Mouse (Mus musculus) T-cell, adult 2 months (primary cell): ENCODE results near the gene Myrf.
"Not testable (repeated sequence)": the region's sequence is repeated elsewhere in the genome, so short reads cannot be mapped to it uniquely, and the experiment has no call there.

Experiments
- DNase-seq: peaks from one replicate; pipeline ENCODE4 v3.0.0; 2022; ENCODE audit warnings: low spot score

Gene Myrf

DNA sequence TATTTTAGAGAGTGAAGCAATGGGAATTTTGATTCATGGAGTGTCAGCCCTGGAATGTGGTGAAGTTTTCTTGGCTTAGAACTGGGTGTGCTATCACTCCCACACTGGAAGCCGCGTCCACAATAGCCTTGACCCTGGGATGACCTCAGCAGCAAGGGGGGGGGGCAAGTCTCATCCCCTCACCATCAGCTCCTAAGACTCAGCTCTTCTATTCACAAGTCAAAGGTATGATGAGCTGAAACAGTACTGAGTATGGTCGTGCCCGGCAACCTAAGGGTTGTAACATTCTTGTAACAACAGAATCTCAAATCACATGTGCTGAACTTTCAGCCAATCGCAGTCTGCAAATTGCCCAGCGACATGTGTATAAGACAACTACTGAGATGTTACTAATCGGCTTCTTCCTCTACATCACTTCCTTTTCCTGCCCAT, 63.6 kb downstream of the Myrf start:
- DNase-seq: no peak

DNA sequence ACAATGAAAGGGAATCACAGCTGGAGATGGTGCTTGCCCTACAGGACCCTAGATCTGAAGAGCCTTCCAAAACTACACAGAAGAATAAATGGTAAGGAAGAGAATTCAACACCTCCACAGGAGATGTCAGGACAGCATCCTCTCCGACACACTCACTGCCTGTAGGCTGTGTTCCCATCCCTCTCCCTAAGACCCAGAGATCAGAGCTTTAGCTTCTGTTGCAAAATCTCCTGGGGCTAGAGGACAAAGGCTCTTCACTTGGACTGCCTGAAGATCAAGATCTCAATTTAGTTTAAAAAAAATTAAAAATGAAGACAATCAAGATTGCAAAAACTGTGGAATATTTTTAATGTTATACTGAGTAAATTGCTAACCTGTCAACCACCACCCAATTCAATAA, 64.1 kb downstream of the Myrf start:
- DNase-seq: no peak

DNA sequence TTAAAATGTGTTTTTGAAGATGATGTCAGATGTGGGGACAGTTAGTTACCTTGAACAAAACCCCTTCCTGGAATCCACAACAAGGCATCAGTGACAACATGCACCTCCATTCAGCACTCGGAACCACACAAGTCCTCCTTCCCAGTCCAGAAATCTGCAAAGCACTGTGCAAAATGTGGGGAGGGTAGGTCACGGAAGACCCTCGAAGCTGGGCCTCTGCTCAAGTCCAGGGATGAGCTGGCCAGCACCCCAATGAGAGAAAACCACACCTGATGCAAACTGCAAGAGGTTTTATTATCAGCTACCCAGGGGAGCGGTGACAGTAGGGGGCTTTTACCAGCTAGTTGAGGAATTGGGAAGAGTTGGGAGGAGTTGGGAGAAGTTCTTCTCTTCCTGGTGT, 65.6 kb downstream of the Myrf start:
- DNase-seq: no peak

DNA sequence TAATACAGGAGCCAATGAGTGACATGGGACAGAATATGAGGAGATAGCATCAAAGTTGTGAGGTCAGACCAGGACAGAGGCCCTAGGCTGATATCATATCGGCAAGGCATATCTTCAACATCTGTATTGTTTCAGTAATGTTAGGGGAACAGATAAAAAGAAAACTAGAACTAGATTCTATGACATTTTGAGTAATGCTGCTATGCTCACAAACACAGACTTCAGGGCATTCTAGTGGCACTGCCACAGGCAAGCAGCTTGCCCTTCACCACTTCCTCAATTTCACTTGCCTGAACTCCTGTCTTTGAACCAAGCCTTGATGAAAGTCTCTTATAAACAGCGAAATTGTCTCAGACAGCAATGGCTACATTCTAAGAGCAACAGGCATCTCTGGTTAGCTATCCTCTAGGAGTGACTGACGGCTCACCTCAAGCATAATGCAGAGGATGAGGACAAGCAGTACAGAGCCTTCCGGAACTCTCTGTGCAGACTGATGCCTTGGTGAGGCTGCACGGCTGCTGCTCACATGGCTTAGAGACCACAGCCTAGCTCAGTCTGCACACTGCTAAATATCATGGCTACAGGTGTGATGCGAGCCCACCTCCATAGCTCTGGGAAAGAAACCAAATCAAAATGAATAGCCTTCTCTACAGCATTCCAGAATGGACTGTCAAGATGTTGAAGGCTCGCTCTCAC, 66.6 kb downstream of the Myrf start:
- no peak for DNase-seq

DNA sequence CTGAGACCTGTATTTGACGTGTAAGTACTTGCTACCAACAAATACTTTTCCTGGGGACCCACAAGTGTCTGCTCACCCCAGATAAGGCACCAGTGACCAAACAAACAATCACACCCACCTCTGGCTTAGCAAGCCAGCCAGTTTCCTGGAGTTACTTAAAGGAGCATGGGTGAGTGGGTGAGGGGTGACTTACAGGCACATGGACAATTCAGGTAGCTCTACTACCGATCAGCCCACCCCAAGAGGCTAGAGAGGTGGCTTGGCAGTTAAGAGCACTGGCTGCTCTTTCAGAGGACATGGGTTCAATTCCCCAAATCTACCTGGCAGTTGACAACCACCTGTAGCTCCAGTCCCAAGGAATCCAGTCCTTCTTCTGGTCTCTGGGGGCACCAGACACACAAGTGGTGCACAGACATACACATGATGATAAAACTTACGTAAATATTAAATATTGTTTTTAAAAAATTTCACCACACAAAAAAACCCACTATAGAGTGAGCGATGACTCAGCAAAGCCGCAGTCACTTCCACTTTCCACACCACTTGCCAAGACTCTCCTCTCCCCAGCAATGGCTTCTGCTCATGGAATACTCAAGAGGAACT, 67.3 kb downstream of the Myrf start:
- DNase-seq: no peak

DNA sequence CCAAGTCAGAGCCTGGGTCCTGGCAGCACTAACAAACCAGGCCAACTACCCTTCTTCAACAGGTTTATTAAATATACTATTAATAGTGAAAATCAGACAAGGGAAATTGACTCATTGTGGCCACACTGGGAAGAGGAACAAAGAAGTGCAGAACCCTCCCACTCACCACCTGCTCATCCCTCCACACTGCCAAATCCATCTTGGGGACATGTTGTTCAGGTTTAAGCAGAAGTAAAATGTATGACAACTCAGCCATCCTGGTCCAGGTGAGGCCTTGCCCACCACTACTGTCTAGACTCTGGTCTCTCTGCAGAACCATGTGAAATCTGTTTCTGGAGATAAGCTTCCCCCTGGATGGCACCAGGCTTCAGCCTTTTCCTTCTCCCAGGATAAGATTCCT, 68.7 kb downstream of the Myrf start:
- no peak for DNase-seq

DNA sequence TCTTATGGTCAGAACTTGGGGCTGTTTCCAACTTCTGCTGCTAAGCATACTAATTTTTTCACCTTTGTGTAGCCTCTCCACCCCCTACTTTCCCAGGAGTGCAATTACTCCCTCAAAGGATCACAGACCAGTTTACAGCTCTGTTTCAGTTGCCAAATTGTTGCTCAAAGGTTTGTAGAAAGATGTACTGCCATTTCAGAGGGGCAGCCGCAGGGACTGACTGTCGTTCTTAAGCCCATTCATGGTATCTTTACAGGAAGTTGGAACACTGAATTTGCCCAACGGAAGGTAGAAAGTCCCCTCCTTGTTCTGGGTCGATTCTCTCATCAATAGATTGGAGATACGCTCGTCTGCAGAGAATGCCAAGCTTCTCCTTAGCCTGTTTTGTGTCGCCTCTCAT, 69.2 kb downstream of the Myrf start:
- DNase-seq: no peak

DNA sequence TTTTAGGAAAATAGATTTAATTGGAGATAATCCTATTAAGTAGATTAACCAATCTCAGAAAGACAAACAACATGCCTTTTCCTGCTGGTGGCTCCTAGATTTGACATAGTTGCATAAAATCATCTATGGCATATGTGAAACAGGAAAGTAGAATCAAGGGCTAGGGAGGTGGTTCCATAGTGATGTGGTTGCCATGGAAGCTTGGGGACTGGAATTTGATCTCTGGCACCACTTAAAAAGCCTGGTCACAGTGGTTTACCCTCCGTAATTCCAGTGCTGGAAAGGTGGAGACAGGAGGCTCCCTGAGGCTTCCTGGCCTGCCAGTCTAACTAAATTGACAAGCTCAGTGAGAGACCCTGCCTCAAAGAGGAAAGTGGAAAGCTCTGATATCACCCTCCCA, 70.1 kb downstream of the Myrf start:
- no peak for DNase-seq

DNA sequence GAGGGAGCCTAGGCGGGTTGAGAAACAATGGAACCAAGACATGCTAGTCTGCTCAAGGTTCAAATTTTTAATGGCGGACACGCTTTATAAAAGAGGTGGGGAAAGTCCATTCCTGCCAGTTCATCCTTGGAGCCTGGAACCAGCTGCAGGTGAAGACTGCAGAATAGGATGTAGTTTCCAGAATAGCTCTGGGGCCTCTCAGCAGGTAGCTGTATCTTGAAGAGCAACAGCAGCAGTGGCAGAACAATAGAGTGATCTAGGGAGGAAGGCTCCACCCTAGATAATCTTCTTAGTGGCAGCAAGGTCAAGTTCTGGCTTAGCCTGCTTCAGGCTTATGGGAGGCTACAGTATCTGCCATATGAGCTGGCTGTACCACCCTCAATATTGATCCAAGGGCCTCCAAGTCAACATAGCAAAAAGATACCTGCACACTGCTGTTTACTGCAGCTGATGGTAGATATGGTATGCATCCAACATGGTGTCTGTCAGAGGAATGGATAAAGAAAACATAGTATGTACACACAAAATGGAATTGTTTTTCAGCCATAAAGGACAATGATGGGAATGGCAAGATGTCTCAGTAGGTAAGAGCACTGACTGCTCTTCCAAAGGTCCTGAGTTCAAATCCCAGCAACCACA, 70.7 kb downstream of the Myrf start:
- not testable (repeated sequence) for DNase-seq

DNA sequence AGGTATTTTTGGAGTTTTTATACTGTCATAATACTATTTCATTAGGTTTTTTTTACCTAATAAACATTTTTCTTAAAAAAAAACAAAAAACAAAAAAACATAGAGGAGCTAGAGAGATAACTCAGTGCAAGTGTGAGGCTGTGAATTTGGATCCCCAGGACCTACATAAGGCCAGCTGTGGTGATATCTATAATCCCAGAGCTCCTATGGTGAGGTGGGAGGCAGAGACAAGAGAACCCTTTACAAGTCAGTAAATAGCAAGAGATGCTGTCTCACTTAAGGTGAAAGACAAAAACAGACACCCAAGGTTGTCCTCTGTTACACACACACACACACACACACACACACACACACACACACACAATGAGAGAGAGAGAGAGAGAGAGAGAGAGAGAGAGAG, 71.4 kb downstream of the Myrf start:
- no peak for DNase-seq

DNA sequence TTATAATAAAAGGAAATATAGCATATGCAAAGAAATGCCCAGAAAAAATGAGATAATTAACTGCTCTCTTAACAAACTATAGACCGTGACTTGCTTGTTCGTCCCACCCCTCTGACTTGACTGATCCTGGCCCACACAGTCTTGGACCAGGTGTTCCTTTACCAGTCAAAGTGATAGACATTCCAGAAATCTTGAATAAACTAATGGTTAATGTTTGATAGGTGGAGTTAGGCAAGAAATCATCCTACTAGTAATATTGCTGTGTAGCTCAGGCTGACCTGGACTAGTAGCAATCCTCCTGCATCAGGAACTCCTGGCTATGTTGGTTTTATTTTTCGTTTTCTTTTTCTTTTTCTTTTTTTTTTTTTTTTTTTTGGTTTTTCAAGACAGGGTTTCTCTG, 72.1 kb downstream of the Myrf start:
- DNase-seq: no peak

DNA sequence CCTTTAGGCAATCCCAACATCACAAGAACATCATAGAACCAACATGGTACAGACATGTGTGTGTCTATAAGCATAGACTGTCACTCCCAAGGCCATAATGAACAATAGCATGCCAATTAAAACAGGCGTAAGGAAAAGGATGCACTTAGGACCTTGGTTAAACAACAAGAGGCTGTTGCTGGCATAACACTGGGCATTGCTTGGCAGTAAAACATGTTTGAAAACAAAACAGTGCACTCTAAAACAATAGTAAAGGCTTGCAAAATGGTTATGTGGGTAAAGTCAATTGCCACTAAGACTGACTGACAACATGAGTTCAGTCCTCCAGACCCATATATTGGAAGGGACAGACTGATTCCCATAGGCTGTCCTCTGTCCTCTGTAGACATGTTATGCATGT, 72.6 kb downstream of the Myrf start:
- DNase-seq: no peak

DNA sequence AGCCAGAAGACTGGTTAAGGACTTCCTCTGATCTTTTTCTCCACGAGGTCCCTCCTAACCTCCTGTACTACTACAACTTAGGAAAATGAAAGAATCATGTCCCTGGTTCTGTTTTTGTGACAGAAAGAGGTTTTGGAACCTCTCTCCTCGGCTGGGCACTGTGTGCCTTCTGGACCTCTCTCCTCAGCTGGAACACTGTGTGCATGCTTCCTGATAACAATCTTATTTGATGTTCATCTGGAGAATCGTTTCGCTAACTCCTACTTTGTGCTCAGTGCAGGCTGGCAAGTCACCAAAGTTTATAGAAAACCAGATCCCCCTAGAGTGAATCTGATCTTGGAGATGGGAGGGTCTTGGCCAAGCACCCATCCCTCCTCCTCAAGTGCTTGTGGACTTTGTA, 73.4 kb downstream of the Myrf start:
- no peak for DNase-seq

DNA sequence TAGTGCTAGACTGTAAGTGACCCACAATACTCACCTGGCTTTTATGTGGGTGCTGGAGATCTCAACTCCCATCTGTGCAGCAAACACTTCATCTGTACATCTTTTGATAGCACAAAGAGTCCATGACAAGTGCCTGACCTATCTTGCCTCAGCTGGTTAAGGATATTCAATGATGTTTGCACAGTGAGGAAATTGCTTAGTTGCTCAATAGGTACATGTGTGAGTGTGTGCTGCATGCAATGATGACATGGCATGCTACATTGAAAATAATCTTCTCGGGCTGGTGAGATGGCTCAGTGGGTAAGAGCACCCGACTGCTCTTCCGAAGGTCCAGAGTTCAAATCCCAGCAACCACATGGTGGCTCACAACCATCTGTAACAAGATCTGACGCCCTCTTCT, 74.6 kb downstream of the Myrf start:
- DNase-seq: not testable (repeated sequence)

DNA sequence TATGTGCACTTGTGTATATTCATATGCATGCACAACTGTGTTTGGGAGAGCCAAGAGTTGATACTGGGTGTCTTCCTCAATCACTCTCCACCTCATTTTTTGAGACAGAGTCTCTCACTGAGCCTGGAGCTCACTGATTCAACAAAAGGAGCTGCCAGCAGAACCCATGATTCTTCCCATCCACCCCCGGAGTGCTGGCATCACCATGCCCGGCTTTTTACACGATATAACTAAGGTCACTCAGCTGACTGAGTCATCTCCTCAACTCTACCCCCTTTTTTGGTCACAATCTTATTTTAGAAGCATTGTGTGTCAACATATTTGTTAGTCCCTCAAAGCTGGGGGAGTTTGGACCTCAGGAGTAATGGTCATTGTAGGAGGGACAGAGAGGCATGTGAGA, 76.7 kb downstream of the Myrf start:
- no peak for DNase-seq
